8 mouse cellular contexts compared by ENCODE assay signal in genomic region chr2:174472818-174473549, GRCm38 (mm10). TPM values are rescaled to one million over a fixed set of nuclear protein-coding genes. Genes with fewer than 3 reads are reported as not detected.
DNase-seq lines count a peak whose midpoint lies in the region; ATAC-seq and TF ChIP-seq lines count a peak whose summit lies in the region.

Prelid3b (minus strand) TSS chr2:174473081.

- no peaks in the 10 kb centered on the region for H3K9me3 ChIP-seq in forebrain, embryonic 10.5 days
- no peaks in the 10 kb centered on the region for H3K9me3 ChIP-seq in heart, embryonic 15.5 days (replicated peaks)
- no peaks in the 10 kb centered on the region for H3K9me3 ChIP-seq in liver, embryonic 14.5 days (ENCODE audit: control insufficient read depth, low read length)
- H3K9me3 ChIP-seq in neural tube, embryonic 11.5 days (ENCODE audit: control insufficient read depth, low read length), result no peaks in the 10 kb centered on the region
- no peaks in the 10 kb centered on the region for H3K9me3 ChIP-seq in stomach, postnatal 0 days (ENCODE audit: control insufficient read depth, low read length)

- H3K9ac ChIP-seq in heart, embryonic 15.5 days, result peak within 1 kb of the TSS; percentile 69
- peak within 1 kb of the TSS; percentile 93 for H3K9ac ChIP-seq in liver, embryonic 14.5 days (replicated peaks)
- peak within 1 kb of the TSS; percentile 67 for H3K9ac ChIP-seq in neural tube, embryonic 11.5 days (ENCODE audit: low read length)
- peak within 1 kb of the TSS; percentile 92 for H3K9ac ChIP-seq in stomach, postnatal 0 days (ENCODE audit: low read length)

- H3K27me3 ChIP-seq in forebrain, embryonic 10.5 days (ENCODE audit: poor library complexity, severe bottlenecking), result no peaks in the 10 kb centered on the region
- H3K27me3 ChIP-seq in heart, embryonic 15.5 days, result no peaks in the 10 kb centered on the region
- H3K27me3 ChIP-seq in liver, embryonic 14.5 days (ENCODE audit: control insufficient read depth, insufficient read depth, low read length), result no peaks in the 10 kb centered on the region
- no peaks in the 10 kb centered on the region for H3K27me3 ChIP-seq in neural tube, embryonic 11.5 days (ENCODE audit: control insufficient read depth, insufficient read depth, low read length)
- H3K27me3 ChIP-seq in stomach, postnatal 0 days (ENCODE audit: control insufficient read depth, insufficient read depth, low read length), result no peaks in the 10 kb centered on the region

- H3K4me2 ChIP-seq in heart, embryonic 15.5 days, result peak within 1 kb of the TSS; percentile 68
- peak within 1 kb of the TSS; percentile 98 for H3K4me2 ChIP-seq in liver, embryonic 14.5 days (ENCODE audit: low read depth)
- peak within 1 kb of the TSS; percentile 73 for H3K4me2 ChIP-seq in neural tube, embryonic 11.5 days (ENCODE audit: low read depth)
- H3K4me2 ChIP-seq in stomach, postnatal 0 days (replicated peaks; ENCODE audit: low read depth), result peak within 1 kb of the TSS; percentile 83

- H3K27ac ChIP-seq in forebrain, embryonic 10.5 days, result peak within 1 kb of the TSS; percentile 91
- peak within 1 kb of the TSS; percentile 76 for H3K27ac ChIP-seq in heart, embryonic 15.5 days
- peak within 1 kb of the TSS; percentile 79 for H3K27ac ChIP-seq in liver, embryonic 14.5 days
- 0 out of 2 replicates have a peak within 1 kb of the TSS, but pooled peaks have one; percentile 53 for H3K27ac ChIP-seq in neural tube, embryonic 11.5 days (ENCODE audit: low read depth, low read length)
- peak within 1 kb of the TSS; percentile 93 for H3K27ac ChIP-seq in stomach, postnatal 0 days (replicated peaks)

- peaks cover 24% of the 10 kb centered on the region for H3K4me1 ChIP-seq in forebrain, embryonic 10.5 days
- peaks cover 28% of the 10 kb centered on the region for H3K4me1 ChIP-seq in heart, embryonic 15.5 days (replicated peaks)
- H3K4me1 ChIP-seq in liver, embryonic 14.5 days (replicated peaks; ENCODE audit: control insufficient read depth in 2 of 2, insufficient read depth in 2 of 2, low read length in 1 of 2), result peaks cover 27 to 33% of the 10 kb centered on the region in 2 experiments
- peaks cover 4% of the 10 kb centered on the region; the same call in 1 of the 2 replicates for H3K4me1 ChIP-seq in neural tube, embryonic 11.5 days (ENCODE audit: control insufficient read depth, insufficient read depth, low read length)
- peaks cover 10% of the 10 kb centered on the region; the same call in 1 of the 2 replicates for H3K4me1 ChIP-seq in stomach, postnatal 0 days (replicated peaks; ENCODE audit: control insufficient read depth, insufficient read depth)

- H3K4me3 ChIP-seq in forebrain, embryonic 10.5 days, result peak within 1 kb of the TSS; percentile 87
- H3K4me3 ChIP-seq in heart, embryonic 15.5 days, result peak within 1 kb of the TSS; percentile 63
- H3K4me3 ChIP-seq in liver, embryonic 14.5 days (ENCODE audit: insufficient read depth in 1 of 2, low read depth in 2 of 2, low read length in 2 of 2), result peak within 1 kb of the TSS; percentile 77 to 94
- peak within 1 kb of the TSS; percentile 61 for H3K4me3 ChIP-seq in neural tube, embryonic 11.5 days (ENCODE audit: low read depth, low read length)
- H3K4me3 ChIP-seq in stomach, postnatal 0 days (ENCODE audit: low read depth, low read length), result peak within 1 kb of the TSS; percentile 75

- ATAC-seq in heart, embryonic 15.5 days (replicated peaks; ENCODE audit: insufficient number of reproducible peaks, insufficient read depth, low FRiP score, low read depth), result peak; percentile 99
- ATAC-seq in liver, embryonic 14.5 days (ENCODE audit: insufficient read depth), result peak; percentile 95
- ATAC-seq in neural tube, embryonic 11.5 days (ENCODE audit: insufficient read depth, low FRiP score, low TSS enrichment), result peak; percentile 98
- ATAC-seq in stomach, postnatal 0 days (ENCODE audit: low FRiP score, low TSS enrichment), result peak; percentile 95

- 1% methylated on average over 53 of the region's 53 CpGs for WGBS in forebrain, embryonic 10.5 days
- WGBS in heart, embryonic 15.5 days, result 1% methylated on average over 51 of the region's 53 CpGs
- under 1% methylated on average over 53 of the region's 53 CpGs for WGBS in liver, embryonic 14.5 days (ENCODE audit: insufficient replicate concordance)
- under 1% methylated on average over 48 of the region's 53 CpGs for WGBS in neural tube, embryonic 11.5 days
- under 1% methylated on average over 53 of the region's 53 CpGs for WGBS in stomach, postnatal 0 days

- DNase-seq in CD8-positive naive resting alpha-beta T cell, adult 2 months (ENCODE audit: low read depth in 2 of 2, low spot score in 2 of 2), result peak; percentile 98 to 99
- peak; percentile 99 for DNase-seq in c-Kit-positive CD71-negative TER-119-negative erythroid progenitor cells, embryonic 14.5 days (ENCODE audit: low read depth)
- DNase-seq in forebrain, embryonic 10.5 days (ENCODE audit: extremely low spot score, low spot score), result peak; percentile 99
- DNase-seq in kidney, postnatal 25 days, result peak; percentile 100
- peak; percentile 99 to 100 (median 99) for DNase-seq in liver, embryonic 14.5 days (ENCODE audit: low read depth in 3 of 3, low spot score in 3 of 3)
- DNase-seq in neural tube, embryonic 11.5 days (ENCODE audit: low spot score), result peak; percentile 100
- DNase-seq in stomach, postnatal 0 days (ENCODE audit: low spot score), result peak; percentile 100

- no peak for TF ChIP-seq EP300 in liver, embryonic 14.5 days (IDR thresholded peaks at IDR 0.05; ENCODE audit: low read depth)
- no peak for TF ChIP-seq EP300 in stomach, postnatal 0 days (optimal IDR thresholded peaks at IDR 0.05)

- peaks cover 37% of the 10 kb centered on the region for H3K36me3 ChIP-seq in forebrain, embryonic 10.5 days (replicated peaks)
- H3K36me3 ChIP-seq in heart, embryonic 15.5 days, result peaks cover 10% of the 10 kb centered on the region
- peaks cover 17% of the 10 kb centered on the region for H3K36me3 ChIP-seq in liver, embryonic 14.5 days (replicated peaks; ENCODE audit: control insufficient read depth, insufficient read depth, low read depth)
- H3K36me3 ChIP-seq in neural tube, embryonic 11.5 days (ENCODE audit: control insufficient read depth, insufficient read depth, low read length), result no peaks in the 10 kb centered on the region
- peaks cover 3% of the 10 kb centered on the region; the same call in 1 of the 2 replicates for H3K36me3 ChIP-seq in stomach, postnatal 0 days (ENCODE audit: control insufficient read depth, insufficient read depth, low read length)

- TF ChIP-seq CTCF in liver, embryonic 14.5 days (IDR thresholded peaks at IDR 0.05; ENCODE audit: low read depth), result peak; percentile 27
- TF ChIP-seq CTCF in stomach, postnatal 0 days (IDR thresholded peaks at IDR 0.05; ENCODE audit: low read depth), result peak; percentile 47; the same call in 1 of the 2 replicates

RNA-seq across cellular contexts. Expression of gene Prelid3b, which starts in this region (rescaled TPM):
- polyA plus RNA-seq in forebrain, embryonic 10.5 days (2016; fragmentation: Nextera tagmentation; extraction: Ambion mirVana), result 128 and 129 TPM in 2 replicates
- polyA plus RNA-seq in heart, embryonic 15.5 days (2015; fragmentation: Nextera tagmentation; extraction: Ambion mirVana), result 131 and 135 TPM in 2 replicates
- polyA plus RNA-seq in liver, embryonic 14.5 days (2012; rRNA removed), result 43.3 and 60.7 TPM in 2 replicates
- polyA plus RNA-seq in liver, embryonic 14.5 days (2014; fragmentation: Nextera tagmentation; extraction: Ambion mirVana), result 90.8 and 96.6 TPM in 2 replicates
- 121 and 131 TPM in 2 replicates for polyA plus RNA-seq in neural tube, embryonic 11.5 days (2014; fragmentation: Nextera tagmentation; extraction: Ambion mirVana)
- polyA plus RNA-seq in stomach, postnatal 0 days (2015; fragmentation: Nextera tagmentation; extraction: Ambion mirVana), result 131 and 132 TPM in 2 replicates

Comparison
In these comparisons a context has a peak if more than half of its experiments do, and no peak if none do; other contexts are left out.
1. Peak in every context shown above with its lines: DNase-seq, ATAC-seq, H3K4me3 ChIP-seq and H3K27ac ChIP-seq.